Mouse (Mus musculus) liver, embryonic 15.5 days (tissue): ENCODE results near the gene Unk. TPM values are rescaled to one million over a fixed set of nuclear protein-coding genes. Genes with fewer than 3 reads are reported as not detected.

Experiments used
- polyA plus RNA-seq: library from polyadenylated mRNA; unstranded; fragments of >200 nt; fragmentation: Nextera tagmentation; extraction: Ambion mirVana; gene quantifications from 2 replicates; pipeline ENCODE4 v1.2.1, GENCODE M21; 2015

The Unk gene
- polyA plus RNA-seq, 1 experiment from 2014 or later: 10.1 TPM

Other genes with a start within 250 kb of the Unk start
- gene Caskin2, start 216.7 kb upstream of the Unk start, polyA plus RNA-seq: 5.7 and 6.7 TPM in 2 replicates
- gene Tsen54, start 215.6 kb upstream of the Unk start, polyA plus RNA-seq: 13.7 and 18.7 TPM in 2 replicates
- 11.9 and 16.2 TPM in 2 replicates for gene Llgl2, start 206.3 kb upstream of the Unk start, polyA plus RNA-seq
- gene Myo15b, start 171.9 kb upstream of the Unk start, polyA plus RNA-seq: 0.45 and 0.46 TPM in 2 replicates
- 37.8 and 40.0 TPM in 2 replicates for gene Smim5, start 130.4 kb upstream of the Unk start, polyA plus RNA-seq
- 2.7 and 3.3 TPM in 2 replicates for gene Smim6, start 118.3 kb upstream of the Unk start, polyA plus RNA-seq
- gene Sap30bp, start 97.0 kb upstream of the Unk start, polyA plus RNA-seq: 13.0 and 15.0 TPM in 2 replicates
- 8.1 and 10.9 TPM in 2 replicates for gene Recql5, start 96.8 kb upstream of the Unk start, polyA plus RNA-seq
- gene Itgb4, start 55.6 kb upstream of the Unk start, polyA plus RNA-seq: 0.18 and 0.31 TPM in 2 replicates
- 168 and 190 TPM in 2 replicates for gene Galk1, start 17.6 kb upstream of the Unk start, polyA plus RNA-seq
- gene H3f3b, start 2.4 kb upstream of the Unk start, polyA plus RNA-seq: 540 and 595 TPM in 2 replicates
- gene Unc13d, start 47.6 kb downstream of the Unk start, polyA plus RNA-seq: 21.4 and 23.3 TPM in 2 replicates
- gene Wbp2, start 56.7 kb downstream of the Unk start, polyA plus RNA-seq: 83.9 and 93.0 TPM in 2 replicates
- gene Trim47, start 96.9 kb downstream of the Unk start, polyA plus RNA-seq: 5.4 and 7.6 TPM in 2 replicates
- 1.2 and 1.5 TPM in 2 replicates for gene Trim65, start 100.8 kb downstream of the Unk start, polyA plus RNA-seq
- gene Mrpl38, start 108.5 kb downstream of the Unk start, polyA plus RNA-seq: 48.8 and 51.1 TPM in 2 replicates
- 6.1 and 7.5 TPM in 2 replicates for gene Fbf1, start 137.8 kb downstream of the Unk start, polyA plus RNA-seq
- 27.5 and 33.1 TPM in 2 replicates for gene Ten1, start 168.5 kb downstream of the Unk start, polyA plus RNA-seq
- gene Acox1, start 168.7 kb downstream of the Unk start, polyA plus RNA-seq: 32.5 and 41.8 TPM in 2 replicates
- 0.08 and 0.12 TPM in 2 replicates for gene Evpl, start 207.8 kb downstream of the Unk start, polyA plus RNA-seq
- gene Srp68, start 243.9 kb downstream of the Unk start, polyA plus RNA-seq: 37.2 and 40.2 TPM in 2 replicates